Mouse (Mus musculus): ENCODE data around the gene Rbpj. TPM values are rescaled to one million over a fixed set of nuclear protein-coding genes. Genes with fewer than 3 reads are reported as not detected.
A peak's percentile ranks its signal among the peaks of the same experiment; 100 is the strongest.

Rbpj gene
- polyA plus RNA-seq, 1 experiment, result 13.4 TPM

DNA sequence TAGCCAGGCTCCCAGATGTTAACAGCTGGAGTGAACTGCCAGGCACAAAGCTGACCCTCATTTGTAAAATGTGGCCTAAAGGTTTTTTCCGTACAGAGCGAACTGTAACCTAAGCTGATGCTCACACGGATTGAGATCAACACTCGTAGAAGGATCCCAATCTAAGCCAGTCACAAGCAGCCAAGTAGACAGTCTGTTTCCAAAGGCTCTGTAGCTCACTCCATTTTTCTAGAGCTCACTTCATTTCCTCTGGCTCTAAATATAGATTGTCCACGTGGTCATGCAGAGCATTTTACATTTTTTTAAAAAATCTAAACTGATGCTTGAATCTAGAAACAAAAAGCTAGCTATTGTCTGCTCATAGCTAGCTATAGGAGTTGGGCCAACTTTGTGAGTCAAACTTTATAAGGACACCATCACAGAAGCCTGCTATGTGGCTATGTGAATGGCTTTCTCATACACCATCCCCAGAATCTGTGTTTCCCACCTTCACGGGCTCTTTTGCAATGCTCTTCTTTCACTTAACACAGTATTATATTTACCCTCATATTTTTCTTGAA is 19.2 kb downstream of the Rbpj start:
- H3K36me3 ChIP-seq (ENCODE audit: control insufficient read depth, insufficient read depth, low read length), result no peaks in the 10 kb centered on the region
- DNase-seq, result no peak
- H3K4me1 ChIP-seq (ENCODE audit: control insufficient read depth, insufficient read depth, low read length), result no peaks in the 10 kb centered on the region
- H3K27ac ChIP-seq (ENCODE audit: insufficient read depth, low read depth, low read length), result no peak overlapping the region
- TF ChIP-seq POLR2A (IDR thresholded peaks at IDR 0.05; ENCODE audit: low read depth, low read length), result no peak
- no peak for TF ChIP-seq CTCF (conservative IDR thresholded peaks at IDR 0.05; ENCODE audit: insufficient read depth, insufficient read length, low read depth, low read length)
- no peaks in the 10 kb centered on the region for H3K27me3 ChIP-seq (replicated peaks; ENCODE audit: control insufficient read depth, insufficient read depth, low read length)
- WGBS, result 83% methylated on average over 6 of the region's 6 CpGs
- H3K4me3 ChIP-seq (ENCODE audit: insufficient read depth, low read depth, low read length), result no peak overlapping the region

DNA sequence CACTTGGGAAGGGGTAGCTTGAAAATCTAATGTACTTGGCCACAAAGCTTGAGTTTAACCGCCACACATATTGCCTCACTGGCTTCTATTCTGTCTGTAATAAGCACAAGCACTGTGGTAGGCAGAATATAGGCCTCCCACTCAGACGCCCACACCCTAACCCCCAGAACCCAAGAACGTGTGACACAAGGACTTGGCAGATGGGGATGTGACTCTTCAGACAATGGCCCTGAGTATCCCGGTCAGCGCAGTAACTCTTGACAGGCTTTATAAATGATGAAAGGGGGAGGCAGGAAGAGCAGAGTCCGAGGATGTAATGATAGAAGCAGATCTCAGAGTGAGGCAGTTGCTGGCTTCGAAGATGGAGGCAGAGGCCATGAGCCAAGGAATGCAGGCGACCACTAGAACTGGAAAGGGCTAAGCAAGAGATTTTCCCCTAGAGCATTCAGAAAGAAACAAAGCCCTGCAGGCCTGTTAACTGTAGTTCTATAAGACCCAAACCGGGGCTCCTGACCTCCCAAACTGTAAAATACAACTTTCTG is 20.1 kb downstream of the Rbpj start:
- Histone ChIP-seq H3K4me1 (ENCODE audit: control insufficient read depth, insufficient read depth, low read length) (no peaks in the 10 kb centered on the region), H3K4me3 (ENCODE audit: insufficient read depth, low read depth, low read length) (no peak overlapping the region), H3K27me3 (replicated peaks; ENCODE audit: control insufficient read depth, insufficient read depth, low read length) (no peaks in the 10 kb centered on the region), H3K27ac (ENCODE audit: insufficient read depth, low read depth, low read length) (no peak overlapping the region), H3K36me3 (ENCODE audit: control insufficient read depth, insufficient read depth, low read length) (no peaks in the 10 kb centered on the region)
- no peak for TF ChIP-seq CTCF (conservative IDR thresholded peaks at IDR 0.05; ENCODE audit: insufficient read depth, insufficient read length, low read depth, low read length)
- TF ChIP-seq POLR2A (IDR thresholded peaks at IDR 0.05; ENCODE audit: low read depth, low read length), result no peak
- DNase-seq, result no peak
- WGBS, result 47% methylated on average over 9 of the region's 9 CpGs

DNA sequence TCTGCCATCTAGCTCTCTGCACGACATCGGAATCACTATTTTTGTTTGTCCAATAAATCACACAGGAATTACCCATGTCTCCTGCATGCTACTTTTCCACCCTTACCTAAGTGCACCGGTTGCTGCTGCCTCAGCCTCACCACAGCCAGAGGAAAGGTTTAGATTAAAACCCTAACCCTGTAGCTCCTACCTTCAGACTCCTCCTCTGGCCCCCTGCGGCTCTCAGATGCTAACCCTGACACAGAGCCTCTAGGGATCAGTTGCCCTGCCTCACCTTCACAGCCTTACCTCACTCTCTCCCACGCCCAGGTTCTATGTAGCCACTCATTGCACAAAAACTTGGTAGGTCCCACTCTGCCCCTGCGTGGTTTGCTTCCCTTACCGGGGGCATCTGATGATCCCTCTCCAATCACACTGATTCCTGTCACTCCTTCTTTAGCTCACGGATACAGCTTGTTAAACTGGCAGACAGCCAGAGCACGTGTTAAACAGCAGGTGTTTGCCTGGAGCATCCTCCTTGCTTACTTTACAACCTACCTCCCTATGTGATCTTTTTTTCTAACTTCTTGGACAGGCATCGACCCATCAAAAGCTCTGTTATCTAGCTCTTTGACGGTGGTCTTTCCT is 21.1 kb downstream of the Rbpj start:
- Histone ChIP-seq H3K36me3 (ENCODE audit: control insufficient read depth, insufficient read depth, low read length) (no peaks in the 10 kb centered on the region), H3K4me3 (ENCODE audit: insufficient read depth, low read depth, low read length) (no peak overlapping the region), H3K27me3 (replicated peaks; ENCODE audit: control insufficient read depth, insufficient read depth, low read length) (no peaks in the 10 kb centered on the region), H3K27ac (ENCODE audit: insufficient read depth, low read depth, low read length) (no peak overlapping the region), H3K4me1 (ENCODE audit: control insufficient read depth, insufficient read depth, low read length) (no peaks in the 10 kb centered on the region)
- 46% methylated on average over 11 of the region's 11 CpGs for WGBS
- TF ChIP-seq CTCF (conservative IDR thresholded peaks at IDR 0.05; ENCODE audit: insufficient read depth, insufficient read length, low read depth, low read length) (no peak), POLR2A (IDR thresholded peaks at IDR 0.05; ENCODE audit: low read depth, low read length) (no peak)
- DNase-seq, result no peak

DNA sequence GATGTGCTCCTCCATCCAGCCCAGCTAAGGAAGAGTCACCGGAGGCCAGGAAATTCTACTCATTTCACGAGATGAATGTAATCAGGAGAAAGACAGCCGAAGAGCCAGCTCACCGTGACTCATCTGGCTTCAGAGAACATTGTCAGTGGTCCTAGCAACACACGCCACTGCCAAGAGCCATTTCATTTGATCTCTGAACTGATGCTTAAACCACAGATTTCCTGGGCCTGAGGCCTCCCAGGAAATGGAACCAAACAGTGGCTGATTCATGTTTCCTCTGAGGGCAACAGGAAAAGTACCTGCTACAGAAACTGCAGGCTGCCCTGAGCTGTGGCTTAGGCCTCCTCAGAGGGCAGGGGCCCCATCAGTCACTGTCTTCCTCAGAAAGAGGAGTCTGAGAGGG is 24.7 kb downstream of the Rbpj start:
- no peaks in the 10 kb centered on the region; the same call in 1 of the 2 replicates for H3K27me3 ChIP-seq (replicated peaks; ENCODE audit: control insufficient read depth, insufficient read depth, low read length)
- H3K4me3 ChIP-seq (ENCODE audit: insufficient read depth, low read depth, low read length), result no peak overlapping the region
- H3K27ac ChIP-seq (ENCODE audit: insufficient read depth, low read depth, low read length), result no peak overlapping the region
- no peaks in the 10 kb centered on the region for H3K36me3 ChIP-seq (ENCODE audit: control insufficient read depth, insufficient read depth, low read length)
- H3K4me1 ChIP-seq (ENCODE audit: control insufficient read depth, insufficient read depth, low read length), result no peaks in the 10 kb centered on the region
- peak; percentile 34 for DNase-seq
- WGBS, result 36% methylated on average over 5 of the region's 5 CpGs
- TF ChIP-seq POLR2A (IDR thresholded peaks at IDR 0.05; ENCODE audit: low read depth, low read length) (no peak), CTCF (conservative IDR thresholded peaks at IDR 0.05; ENCODE audit: insufficient read depth, insufficient read length, low read depth, low read length) (no peak)

DNA sequence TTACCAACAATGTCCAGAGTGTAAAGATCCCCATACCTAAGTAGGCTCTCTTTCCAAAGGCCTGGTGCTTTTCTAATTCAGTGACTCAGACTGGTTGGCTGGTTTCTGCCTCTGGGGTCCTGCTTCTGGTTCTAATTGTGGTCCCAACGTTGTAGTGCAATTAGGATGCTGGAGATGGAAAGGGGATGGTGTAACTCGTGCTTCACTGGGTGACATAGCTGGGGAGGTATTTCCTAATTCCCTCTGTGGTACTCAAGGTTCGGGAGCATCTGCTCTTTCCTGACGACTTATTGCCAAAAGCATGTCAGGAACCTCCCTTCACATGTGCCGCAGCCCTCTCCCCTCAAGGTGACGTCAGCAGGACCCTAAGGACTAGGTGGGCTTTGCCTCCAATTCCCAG is 27.8 kb downstream of the Rbpj start:
- WGBS, result 72% methylated on average over 6 of the region's 6 CpGs
- H3K36me3 ChIP-seq (ENCODE audit: control insufficient read depth, insufficient read depth, low read length), result no peaks in the 10 kb centered on the region
- H3K4me1 ChIP-seq (ENCODE audit: control insufficient read depth, insufficient read depth, low read length), result no peaks in the 10 kb centered on the region
- DNase-seq, result no peak
- no peaks in the 10 kb centered on the region; the same call in 1 of the 2 replicates for H3K27me3 ChIP-seq (replicated peaks; ENCODE audit: control insufficient read depth, insufficient read depth, low read length)
- no peak overlapping the region for H3K4me3 ChIP-seq (ENCODE audit: insufficient read depth, low read depth, low read length)
- no peak overlapping the region for H3K27ac ChIP-seq (ENCODE audit: insufficient read depth, low read depth, low read length)
- TF ChIP-seq CTCF (conservative IDR thresholded peaks at IDR 0.05; ENCODE audit: insufficient read depth, insufficient read length, low read depth, low read length), result no peak
- TF ChIP-seq POLR2A (IDR thresholded peaks at IDR 0.05; ENCODE audit: low read depth, low read length), result no peak

DNA sequence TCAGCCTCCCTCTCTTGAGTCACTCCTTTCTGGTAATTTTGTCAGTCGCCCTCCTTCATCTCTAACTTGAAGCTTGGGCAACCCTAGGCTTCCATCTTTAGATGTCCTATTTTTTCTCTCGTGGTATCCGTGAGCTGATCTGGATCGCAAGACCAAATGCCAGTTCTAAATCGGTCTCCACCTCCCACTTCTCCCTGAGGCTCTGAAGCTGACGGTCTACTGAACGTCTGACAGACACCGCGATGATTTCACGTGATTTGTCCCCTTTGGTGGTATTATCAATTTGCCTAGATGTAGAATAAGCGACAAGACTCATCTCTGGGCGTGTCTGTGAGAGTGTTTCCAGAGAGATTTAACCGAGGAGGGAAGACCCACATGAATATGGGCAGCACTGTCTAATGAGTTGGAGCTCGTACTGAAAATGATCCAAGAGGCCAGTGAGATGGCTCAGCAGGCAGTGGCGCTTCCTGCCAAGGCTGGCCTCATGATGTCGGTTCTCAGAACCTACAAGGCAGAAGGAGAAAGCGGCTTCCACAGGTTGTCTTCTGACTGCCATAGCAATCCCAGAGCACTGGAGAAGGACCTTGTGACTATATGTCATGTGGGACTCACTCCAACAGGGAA is 28.7 kb downstream of the Rbpj start:
- no peak overlapping the region for H3K27ac ChIP-seq (ENCODE audit: insufficient read depth, low read depth, low read length)
- H3K27me3 ChIP-seq (replicated peaks; ENCODE audit: control insufficient read depth, insufficient read depth, low read length), result no peaks in the 10 kb centered on the region; the same call in 1 of the 2 replicates
- WGBS, result 94% methylated on average over 17 of the region's 17 CpGs
- H3K4me3 ChIP-seq (ENCODE audit: insufficient read depth, low read depth, low read length), result no peak overlapping the region
- TF ChIP-seq CTCF (conservative IDR thresholded peaks at IDR 0.05; ENCODE audit: insufficient read depth, insufficient read length, low read depth, low read length) (no peak), POLR2A (IDR thresholded peaks at IDR 0.05; ENCODE audit: low read depth, low read length) (no peak)
- H3K4me1 ChIP-seq (ENCODE audit: control insufficient read depth, insufficient read depth, low read length), result no peaks in the 10 kb centered on the region
- H3K36me3 ChIP-seq (ENCODE audit: control insufficient read depth, insufficient read depth, low read length), result no peaks in the 10 kb centered on the region
- no peak for DNase-seq

Data from kidney, adult 2 months (tissue).